Comparison of ENCODE assay signal across 8 mouse cellular contexts in the genomic region with DNA sequence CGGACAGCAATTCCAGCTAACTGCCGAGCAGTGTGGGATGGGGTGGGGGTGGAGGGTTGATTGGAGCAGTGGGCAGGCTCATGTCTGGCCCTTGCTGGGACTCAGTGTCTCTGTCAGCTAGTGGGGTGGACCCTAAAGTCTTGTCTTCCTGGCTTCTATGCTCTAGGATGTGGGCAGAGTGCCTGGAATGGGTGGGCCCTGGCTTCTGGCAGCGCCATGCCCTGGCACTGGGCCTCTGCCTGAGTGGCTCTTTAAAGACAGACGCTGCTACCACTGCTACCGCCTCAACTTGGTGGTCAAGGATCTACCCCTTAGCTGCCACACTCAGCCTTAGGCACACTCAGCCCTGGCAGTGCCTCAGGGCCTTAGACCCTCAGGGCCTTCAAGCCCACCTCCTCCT. TPM values are rescaled to one million over a fixed set of nuclear protein-coding genes. Genes with fewer than 3 reads are reported as not detected.
A peak's percentile ranks its signal among the peaks of the same experiment; 100 is the strongest.
DNase-seq lines count a peak whose midpoint lies in the region; ATAC-seq and TF ChIP-seq lines count a peak whose summit lies in the region.

No protein-coding gene starts in this region.

- H3K36me3 ChIP-seq in embryonic facial prominence, embryonic 13.5 days = no peaks in the 10 kb centered on the region
- H3K36me3 ChIP-seq in heart, embryonic 12.5 days = peaks cover 39% of the 10 kb centered on the region
- H3K36me3 ChIP-seq in lung, postnatal 0 days (ENCODE audit: insufficient read depth, low read length) = no peaks in the 10 kb centered on the region
- no peaks in the 10 kb centered on the region for H3K36me3 ChIP-seq in stomach, embryonic 15.5 days

- H3K9me3 ChIP-seq in embryonic facial prominence, embryonic 13.5 days = no peaks in the 10 kb centered on the region
- H3K9me3 ChIP-seq in heart, embryonic 12.5 days (replicated peaks) = no peaks in the 10 kb centered on the region
- no peaks in the 10 kb centered on the region for H3K9me3 ChIP-seq in lung, postnatal 0 days (ENCODE audit: low read length)
- H3K9me3 ChIP-seq in stomach, embryonic 15.5 days = no peaks in the 10 kb centered on the region

- no peak for TF ChIP-seq EP300 in lung, postnatal 0 days (IDR thresholded peaks at IDR 0.05)

- H3K4me3 ChIP-seq in embryonic facial prominence, embryonic 13.5 days = no peak overlapping the region
- H3K4me3 ChIP-seq in heart, embryonic 12.5 days = peak overlapping the region; percentile 17
- H3K4me3 ChIP-seq in lung, postnatal 0 days (ENCODE audit: low read depth, low read length) = no peak overlapping the region
- no peak overlapping the region for H3K4me3 ChIP-seq in stomach, embryonic 15.5 days (replicated peaks)

- peak overlapping the region; percentile 57 for H3K9ac ChIP-seq in embryonic facial prominence, embryonic 13.5 days
- H3K9ac ChIP-seq in heart, embryonic 12.5 days = peak overlapping the region; percentile 63
- H3K9ac ChIP-seq in lung, postnatal 0 days (replicated peaks; ENCODE audit: low read depth) = no peak overlapping the region
- no peak overlapping the region for H3K9ac ChIP-seq in stomach, embryonic 15.5 days

- H3K27me3 ChIP-seq in embryonic facial prominence, embryonic 13.5 days = no peaks in the 10 kb centered on the region
- no peaks in the 10 kb centered on the region for H3K27me3 ChIP-seq in heart, embryonic 12.5 days (replicated peaks)
- no peaks in the 10 kb centered on the region for H3K27me3 ChIP-seq in lung, postnatal 0 days (replicated peaks; ENCODE audit: insufficient read depth, low read length)
- H3K27me3 ChIP-seq in stomach, embryonic 15.5 days (replicated peaks) = no peaks in the 10 kb centered on the region

- peak overlapping the region; percentile 79 for H3K27ac ChIP-seq in embryonic facial prominence, embryonic 13.5 days
- H3K27ac ChIP-seq in heart, embryonic 12.5 days (ENCODE audit: poor library complexity, severe bottlenecking) = peak overlapping the region; percentile 97
- H3K27ac ChIP-seq in lung, postnatal 0 days (ENCODE audit: low read length) = peak overlapping the region; percentile 43
- peak overlapping the region; percentile 65; the same call in 1 of the 2 replicates for H3K27ac ChIP-seq in stomach, embryonic 15.5 days

- H3K4me2 ChIP-seq in embryonic facial prominence, embryonic 13.5 days = peak overlapping the region; percentile 33
- H3K4me2 ChIP-seq in heart, embryonic 12.5 days = peak overlapping the region; percentile 69
- no peak overlapping the region; the same call in 1 of the 2 replicates for H3K4me2 ChIP-seq in lung, postnatal 0 days (replicated peaks; ENCODE audit: low read depth, low read length)
- H3K4me2 ChIP-seq in stomach, embryonic 15.5 days = no peak overlapping the region

- TF ChIP-seq CTCF in lung, postnatal 0 days (IDR thresholded peaks at IDR 0.05) = 0 out of 2 replicates have a peak, but pooled peaks have one; percentile 3

- peak; percentile 13 for DNase-seq in retina, embryonic 14.5 days (ENCODE audit: low spot score)
- no peak for DNase-seq in retina, postnatal 1 day
- DNase-seq in kidney, postnatal 14 days = peak; percentile 72
- peak; percentile 83 for DNase-seq in lung, postnatal 0 days (ENCODE audit: low spot score)

- 38% methylated on average over 5 of the region's 5 CpGs for WGBS in embryonic facial prominence, embryonic 13.5 days
- WGBS in heart, embryonic 12.5 days = 26% methylated on average over 5 of the region's 5 CpGs
- 17% methylated on average over 5 of the region's 5 CpGs for WGBS in lung, postnatal 0 days
- WGBS in stomach, embryonic 15.5 days = 50% methylated on average over 5 of the region's 5 CpGs

- no peak for ATAC-seq in embryonic facial prominence, embryonic 13.5 days (ENCODE audit: insufficient number of reproducible peaks, insufficient read depth, low FRiP score, low TSS enrichment, low read depth)
- no peak for ATAC-seq in heart, embryonic 12.5 days (ENCODE audit: insufficient number of reproducible peaks, low FRiP score)
- peak; percentile 61 for ATAC-seq in lung, postnatal 0 days
- ATAC-seq in stomach, embryonic 15.5 days (ENCODE audit: insufficient read depth, low FRiP score, low read depth) = no peak
- no peak for ATAC-seq in erythroid progenitor cell, adult 5-6 weeks (replicated peaks; ENCODE audit: low FRiP score, poor library complexity, severe bottlenecking)

- peaks cover 66% of the 10 kb centered on the region for H3K4me1 ChIP-seq in embryonic facial prominence, embryonic 13.5 days
- H3K4me1 ChIP-seq in heart, embryonic 12.5 days (replicated peaks) = peaks cover 77% of the 10 kb centered on the region
- H3K4me1 ChIP-seq in lung, postnatal 0 days (ENCODE audit: insufficient read depth, low read depth, low read length) = peaks cover 19% of the 10 kb centered on the region; the same call in 1 of the 2 replicates
- H3K4me1 ChIP-seq in stomach, embryonic 15.5 days = peaks cover 54% of the 10 kb centered on the region

RNA-seq across cellular contexts. Expression of gene Ak1, which starts 7.2 kb away (rescaled TPM):
- polyA plus RNA-seq in embryonic facial prominence, embryonic 13.5 days (2015; fragmentation: Nextera tagmentation; extraction: Ambion mirVana) = 20.7 and 27.3 TPM in 2 replicates
- 285 and 294 TPM in 2 replicates for polyA plus RNA-seq in heart, embryonic 12.5 days (2016; fragmentation: Nextera tagmentation; extraction: Ambion mirVana)
- 31.7 and 36.3 TPM in 2 replicates for polyA plus RNA-seq in lung, postnatal 0 days (2015; fragmentation: Nextera tagmentation; extraction: Ambion mirVana)
- 21.8 and 22.1 TPM in 2 replicates for polyA plus RNA-seq in stomach, embryonic 15.5 days (2015; fragmentation: Nextera tagmentation; extraction: Ambion mirVana)
- 0.84 TPM in 1 of 2 replicates, not detected in the other for total RNA-seq in erythroid progenitor cell, adult 5-6 weeks (2015; ENCODE audit: low replicate concordance)
- total RNA-seq in erythroid progenitor cell, adult 5-6 weeks (2017; ENCODE audit: low replicate concordance) = not detected in 2 replicates

RNA-seq across cellular contexts. Expression of gene Eng, which starts 17.7 kb away (rescaled TPM):
- 49.1 and 50.2 TPM in 2 replicates for polyA plus RNA-seq in embryonic facial prominence, embryonic 13.5 days (2015; fragmentation: Nextera tagmentation; extraction: Ambion mirVana)
- polyA plus RNA-seq in heart, embryonic 12.5 days (2016; fragmentation: Nextera tagmentation; extraction: Ambion mirVana) = 159 and 168 TPM in 2 replicates
- polyA plus RNA-seq in lung, postnatal 0 days (2015; fragmentation: Nextera tagmentation; extraction: Ambion mirVana) = 118 and 130 TPM in 2 replicates
- 59.6 and 65.3 TPM in 2 replicates for polyA plus RNA-seq in stomach, embryonic 15.5 days (2015; fragmentation: Nextera tagmentation; extraction: Ambion mirVana)
- 5.4 and 15.5 TPM in 2 replicates for total RNA-seq in erythroid progenitor cell, adult 5-6 weeks (2015; ENCODE audit: low replicate concordance)
- total RNA-seq in erythroid progenitor cell, adult 5-6 weeks (2017; ENCODE audit: low replicate concordance) = 0.64 and 1.4 TPM in 2 replicates

RNA-seq across cellular contexts. Expression of gene St6galnac6, which starts 29.2 kb away (rescaled TPM):
- 29.9 and 35.1 TPM in 2 replicates for polyA plus RNA-seq in embryonic facial prominence, embryonic 13.5 days (2015; fragmentation: Nextera tagmentation; extraction: Ambion mirVana)
- 31.6 and 35.3 TPM in 2 replicates for polyA plus RNA-seq in heart, embryonic 12.5 days (2016; fragmentation: Nextera tagmentation; extraction: Ambion mirVana)
- polyA plus RNA-seq in lung, postnatal 0 days (2015; fragmentation: Nextera tagmentation; extraction: Ambion mirVana) = 13.4 and 14.4 TPM in 2 replicates
- 17.4 and 19.7 TPM in 2 replicates for polyA plus RNA-seq in stomach, embryonic 15.5 days (2015; fragmentation: Nextera tagmentation; extraction: Ambion mirVana)
- not detected in 2 replicates for total RNA-seq in erythroid progenitor cell, adult 5-6 weeks (2015; ENCODE audit: low replicate concordance)
- 0.64 and 3.9 TPM in 2 replicates for total RNA-seq in erythroid progenitor cell, adult 5-6 weeks (2017; ENCODE audit: low replicate concordance)

RNA-seq across cellular contexts. Expression of gene St6galnac4, which starts 41.8 kb away (rescaled TPM):
- 33.1 and 34.7 TPM in 2 replicates for polyA plus RNA-seq in embryonic facial prominence, embryonic 13.5 days (2015; fragmentation: Nextera tagmentation; extraction: Ambion mirVana)
- 45.6 and 47.2 TPM in 2 replicates for polyA plus RNA-seq in heart, embryonic 12.5 days (2016; fragmentation: Nextera tagmentation; extraction: Ambion mirVana)
- polyA plus RNA-seq in lung, postnatal 0 days (2015; fragmentation: Nextera tagmentation; extraction: Ambion mirVana) = 32.0 and 38.9 TPM in 2 replicates
- 18.3 and 20.3 TPM in 2 replicates for polyA plus RNA-seq in stomach, embryonic 15.5 days (2015; fragmentation: Nextera tagmentation; extraction: Ambion mirVana)
- total RNA-seq in erythroid progenitor cell, adult 5-6 weeks (2015; ENCODE audit: low replicate concordance) = 2.9 and 3.8 TPM in 2 replicates
- total RNA-seq in erythroid progenitor cell, adult 5-6 weeks (2017; ENCODE audit: low replicate concordance) = 2.3 and 2.4 TPM in 2 replicates

RNA-seq across cellular contexts. Expression of gene 9430097D07Rik, which starts 53.2 kb away (rescaled TPM):
- 0.18 TPM in 1 of 2 replicates, not detected in the other for polyA plus RNA-seq in embryonic facial prominence, embryonic 13.5 days (2015; fragmentation: Nextera tagmentation; extraction: Ambion mirVana)
- polyA plus RNA-seq in heart, embryonic 12.5 days (2016; fragmentation: Nextera tagmentation; extraction: Ambion mirVana) = 0.18 and 0.24 TPM in 2 replicates
- not detected in 2 replicates for polyA plus RNA-seq in lung, postnatal 0 days (2015; fragmentation: Nextera tagmentation; extraction: Ambion mirVana)
- 0.09 and 0.12 TPM in 2 replicates for polyA plus RNA-seq in stomach, embryonic 15.5 days (2015; fragmentation: Nextera tagmentation; extraction: Ambion mirVana)
- total RNA-seq in erythroid progenitor cell, adult 5-6 weeks (2015; ENCODE audit: low replicate concordance) = not detected in 2 replicates
- 0.90 TPM in 1 of 2 replicates, not detected in the other for total RNA-seq in erythroid progenitor cell, adult 5-6 weeks (2017; ENCODE audit: low replicate concordance)

Comparison
In these comparisons a context has a peak if more than half of its experiments do, and no peak if none do; other contexts are left out.
1. H3K27ac ChIP-seq: peak in every context shown above with its lines; median percentile 97 in heart, embryonic 12.5 days; 79 in embryonic facial prominence, embryonic 13.5 days; 65 in stomach, embryonic 15.5 days; 43 in lung, postnatal 0 days.
2. H3K4me2 ChIP-seq: peak in embryonic facial prominence, embryonic 13.5 days (single experiment) and heart, embryonic 12.5 days (single experiment); none in lung, postnatal 0 days (single experiment) and stomach, embryonic 15.5 days (single experiment).
3. H3K9ac ChIP-seq: peak in embryonic facial prominence, embryonic 13.5 days (single experiment) and heart, embryonic 12.5 days (single experiment); none in lung, postnatal 0 days (single experiment) and stomach, embryonic 15.5 days (single experiment).